In genomic region chr11:78181830-78182357, GRCm38 (mm10) we compare ENCODE assay signal across 9 mouse cellular contexts. TPM values are rescaled to one million over a fixed set of nuclear protein-coding genes. Genes with fewer than 3 reads are reported as not detected.
DNase-seq lines count a peak whose midpoint lies in the region; ATAC-seq and TF ChIP-seq lines count a peak whose summit lies in the region.
"Had no signal": no experiment of that assay in that cellular context is flagged by ENCODE, and none has a peak within 500 bp of the region (broad histone marks: within the 10 kb centered on the region; RNA-seq: fewer than 3 reads in every experiment).

No protein-coding gene starts in this region.

- no peaks in the 10 kb centered on the region for H3K9me3 ChIP-seq in heart, embryonic 11.5 days (replicated peaks; ENCODE audit: control insufficient read depth, low read length)
- H3K9me3 ChIP-seq in ES-E14 (ENCODE audit: control insufficient read depth, insufficient read depth, low read depth, low read length): no peaks in the 10 kb centered on the region
- H3K9me3 ChIP-seq in hindbrain, embryonic 12.5 days (replicated peaks): no peaks in the 10 kb centered on the region
- no peaks in the 10 kb centered on the region for H3K9me3 ChIP-seq in midbrain, embryonic 10.5 days (replicated peaks)

- H3K4me3 ChIP-seq in heart, embryonic 11.5 days (ENCODE audit: low read depth, low read length): peak overlapping the region; percentile 78
- H3K4me3 ChIP-seq in ES-E14 (ENCODE audit: insufficient read depth in 1 of 2, low read depth in 1 of 2, low read length in 2 of 2, poor library complexity in 1 of 2, severe bottlenecking in 1 of 2): peak overlapping the region; percentile 88 to 89
- peak overlapping the region; percentile 76 for H3K4me3 ChIP-seq in hindbrain, embryonic 12.5 days
- H3K4me3 ChIP-seq in midbrain, embryonic 10.5 days: peak overlapping the region; percentile 85

- peaks cover 22% of the 10 kb centered on the region for H3K36me3 ChIP-seq in heart, embryonic 11.5 days (ENCODE audit: control insufficient read depth, insufficient read depth, low read length)
- H3K36me3 ChIP-seq in ES-E14 (ENCODE audit: control insufficient read depth, insufficient read depth, low read length, poor library complexity, severe bottlenecking): peaks cover 34% of the 10 kb centered on the region
- H3K36me3 ChIP-seq in hindbrain, embryonic 12.5 days: peaks cover 22% of the 10 kb centered on the region
- peaks cover 37% of the 10 kb centered on the region for H3K36me3 ChIP-seq in midbrain, embryonic 10.5 days

- no peak for ATAC-seq in heart, embryonic 11.5 days (replicated peaks; ENCODE audit: insufficient number of reproducible peaks, low FRiP score, low TSS enrichment)
- ATAC-seq in hindbrain, embryonic 12.5 days (ENCODE audit: low FRiP score): no peak

- H3K4me1 ChIP-seq in heart, embryonic 11.5 days (ENCODE audit: control insufficient read depth, insufficient read depth, low read length): peaks cover 38% of the 10 kb centered on the region
- no peaks in the 10 kb centered on the region; a peak in 1 of 4 replicates for H3K4me1 ChIP-seq in ES-E14 (ENCODE audit: control insufficient read depth in 2 of 2, insufficient read depth in 2 of 2, low read length in 2 of 2, poor library complexity in 1 of 2)
- H3K4me1 ChIP-seq in hindbrain, embryonic 12.5 days: peaks cover 52% of the 10 kb centered on the region
- H3K4me1 ChIP-seq in midbrain, embryonic 10.5 days: peaks cover 62% of the 10 kb centered on the region

- no peak for DNase-seq in heart, adult 18-20 months
- no peak for DNase-seq in ES-E14 (ENCODE audit: low read depth, low spot score)
- no peak for DNase-seq in midbrain, embryonic 10.5 days (ENCODE audit: low spot score)
- DNase-seq in frontal cortex, postnatal 14 days (ENCODE audit: low spot score in 2 of 2): no peak
- no peak for DNase-seq in retina, postnatal 1 day
- no peak for DNase-seq in lung, postnatal 4 days
- DNase-seq: cerebellum, adult 8-10 months had no signal

- in situ Hi-C loops in ES-E14 (cut with MboI; ENCODE audit: low sequenced_read_pairs in 2 of 2, unreplicated experiment in 2 of 2): no loop called here

- H3K27ac ChIP-seq in heart, embryonic 11.5 days (ENCODE audit: low read depth, low read length): 0 out of 2 replicates have a peak overlapping the region, but pooled peaks have one; percentile 10
- peak overlapping the region; percentile 94; the same call in 1 of the 2 replicates for H3K27ac ChIP-seq in ES-E14 (ENCODE audit: insufficient read depth, low read depth, low read length, poor library complexity, severe bottlenecking)
- H3K27ac ChIP-seq in hindbrain, embryonic 12.5 days: no peak overlapping the region
- H3K27ac ChIP-seq in midbrain, embryonic 10.5 days (replicated peaks): 0 out of 2 replicates have a peak overlapping the region, but pooled peaks have one; percentile 96

- peak overlapping the region; percentile 85 for H3K9ac ChIP-seq in heart, embryonic 11.5 days (ENCODE audit: low read depth, low read length)
- peak overlapping the region; percentile 100 for H3K9ac ChIP-seq in ES-E14 (ENCODE audit: insufficient read depth, low read depth, low read length, poor library complexity, severe bottlenecking)
- peak overlapping the region; percentile 92 for H3K9ac ChIP-seq in hindbrain, embryonic 12.5 days

- no peaks in the 10 kb centered on the region for H3K27me3 ChIP-seq in heart, embryonic 11.5 days (ENCODE audit: control insufficient read depth, insufficient read depth, low read length)
- no peaks in the 10 kb centered on the region for H3K27me3 ChIP-seq in hindbrain, embryonic 12.5 days
- no peaks in the 10 kb centered on the region for H3K27me3 ChIP-seq in midbrain, embryonic 10.5 days (ENCODE audit: low read depth, poor library complexity, severe bottlenecking)

- 44% methylated on average over 2 of the region's 2 CpGs for WGBS in heart, embryonic 11.5 days (ENCODE audit: insufficient replicate concordance)
- 44% methylated on average over 2 of the region's 2 CpGs for WGBS in hindbrain, embryonic 12.5 days
- 58% methylated on average over 2 of the region's 2 CpGs for WGBS in midbrain, embryonic 10.5 days

- H3K4me2 ChIP-seq in heart, embryonic 11.5 days: peak overlapping the region; percentile 81
- H3K4me2 ChIP-seq in hindbrain, embryonic 12.5 days (replicated peaks): peak overlapping the region; percentile 76

TF ChIP-seq in ES-E14, 5 proteins besides CTCF, POLR2A, EP300 and RAD21:
- TF ChIP-seq CHD2 (IDR thresholded peaks at IDR 0.05; ENCODE audit: low read depth, low read length) (no peak), MAFK (IDR thresholded peaks at IDR 0.05; ENCODE audit: insufficient read depth, low read depth, low read length) (no peak), ZC3H11A (IDR thresholded peaks at IDR 0.05; ENCODE audit: borderline replicate concordance, low read depth, low read length) (no peak), HCFC1 (IDR thresholded peaks at IDR 0.05; ENCODE audit: borderline replicate concordance, insufficient read depth, low read length) (no peak), ZNF384 (IDR thresholded peaks at IDR 0.05; ENCODE audit: low read depth, low read length) (no peak)

RNA-seq across cellular contexts. Expression of gene Rpl23a, which starts 1.5 kb away (rescaled TPM):
- 1,064 and 1,178 TPM in 2 replicates for polyA plus RNA-seq in heart, embryonic 11.5 days (2014; fragmentation: Nextera tagmentation; extraction: Ambion mirVana)
- 100 to 1,000 TPM; 866 to 935 TPM for total RNA-seq in heart, adult 18-20 months (2021)
- 2,611 and 2,664 TPM in 2 replicates for total RNA-seq in ES-E14 (2012; rRNA removed)
- 894 and 983 TPM in 2 replicates for polyA plus RNA-seq in hindbrain, embryonic 12.5 days (2016; fragmentation: Nextera tagmentation; extraction: Ambion mirVana)
- 953 and 1,066 TPM in 2 replicates for polyA plus RNA-seq in midbrain, embryonic 10.5 days (2016; fragmentation: Nextera tagmentation; extraction: Ambion mirVana)

RNA-seq across cellular contexts. Expression of gene Tlcd1, which starts 5.4 kb away (rescaled TPM):
- 16.1 and 16.3 TPM in 2 replicates for polyA plus RNA-seq in heart, embryonic 11.5 days (2014; fragmentation: Nextera tagmentation; extraction: Ambion mirVana)
- 10 to 100 TPM in 1 of 2 experiments, 1 to 10 TPM in 1; 3.2 to 10.6 TPM for total RNA-seq in heart, adult 18-20 months (2021)
- total RNA-seq in ES-E14 (2012; rRNA removed): 75.6 and 78.6 TPM in 2 replicates
- 9.4 and 10.2 TPM in 2 replicates for polyA plus RNA-seq in hindbrain, embryonic 12.5 days (2016; fragmentation: Nextera tagmentation; extraction: Ambion mirVana)
- polyA plus RNA-seq in midbrain, embryonic 10.5 days (2016; fragmentation: Nextera tagmentation; extraction: Ambion mirVana): 8.8 and 11.1 TPM in 2 replicates

RNA-seq across cellular contexts. Expression of gene Nek8, which starts 5.4 kb away (rescaled TPM):
- 9.9 and 10.6 TPM in 2 replicates for polyA plus RNA-seq in heart, embryonic 11.5 days (2014; fragmentation: Nextera tagmentation; extraction: Ambion mirVana)
- 1 to 10 TPM; 1.7 to 2.6 TPM for total RNA-seq in heart, adult 18-20 months (2021)
- 15.3 and 25.4 TPM in 2 replicates for total RNA-seq in ES-E14 (2012; rRNA removed)
- 10.7 and 12.9 TPM in 2 replicates for polyA plus RNA-seq in hindbrain, embryonic 12.5 days (2016; fragmentation: Nextera tagmentation; extraction: Ambion mirVana)
- 10.7 and 11.1 TPM in 2 replicates for polyA plus RNA-seq in midbrain, embryonic 10.5 days (2016; fragmentation: Nextera tagmentation; extraction: Ambion mirVana)

RNA-seq across cellular contexts. Expression of gene Rab34, which starts 6.3 kb away (rescaled TPM):
- polyA plus RNA-seq in heart, embryonic 11.5 days (2014; fragmentation: Nextera tagmentation; extraction: Ambion mirVana): 62.2 and 62.5 TPM in 2 replicates
- total RNA-seq in heart, adult 18-20 months (2021): 10 to 100 TPM in 1 of 2 experiments, 1 to 10 TPM in 1; 6.4 to 11.4 TPM
- 33.8 and 36.1 TPM in 2 replicates for total RNA-seq in ES-E14 (2012; rRNA removed)
- polyA plus RNA-seq in hindbrain, embryonic 12.5 days (2016; fragmentation: Nextera tagmentation; extraction: Ambion mirVana): 75.2 and 81.0 TPM in 2 replicates
- 75.0 and 83.8 TPM in 2 replicates for polyA plus RNA-seq in midbrain, embryonic 10.5 days (2016; fragmentation: Nextera tagmentation; extraction: Ambion mirVana)

RNA-seq across cellular contexts. Expression of gene Proca1, which starts 11.3 kb away (rescaled TPM):
- polyA plus RNA-seq in heart, embryonic 11.5 days (2014; fragmentation: Nextera tagmentation; extraction: Ambion mirVana): 4.2 TPM in 2 replicates
- total RNA-seq in heart, adult 18-20 months (2021): 1 to 10 TPM in 1 of 2 experiments, under 1 TPM in 1; 0.89 to 1.6 TPM
- total RNA-seq in ES-E14 (2012; rRNA removed): 0.80 and 1.1 TPM in 2 replicates
- 2.8 and 3.0 TPM in 2 replicates for polyA plus RNA-seq in hindbrain, embryonic 12.5 days (2016; fragmentation: Nextera tagmentation; extraction: Ambion mirVana)
- 0.96 and 1.6 TPM in 2 replicates for polyA plus RNA-seq in midbrain, embryonic 10.5 days (2016; fragmentation: Nextera tagmentation; extraction: Ambion mirVana)
